Mouse (Mus musculus): ENCODE data around the gene Mcur1.

DNA sequence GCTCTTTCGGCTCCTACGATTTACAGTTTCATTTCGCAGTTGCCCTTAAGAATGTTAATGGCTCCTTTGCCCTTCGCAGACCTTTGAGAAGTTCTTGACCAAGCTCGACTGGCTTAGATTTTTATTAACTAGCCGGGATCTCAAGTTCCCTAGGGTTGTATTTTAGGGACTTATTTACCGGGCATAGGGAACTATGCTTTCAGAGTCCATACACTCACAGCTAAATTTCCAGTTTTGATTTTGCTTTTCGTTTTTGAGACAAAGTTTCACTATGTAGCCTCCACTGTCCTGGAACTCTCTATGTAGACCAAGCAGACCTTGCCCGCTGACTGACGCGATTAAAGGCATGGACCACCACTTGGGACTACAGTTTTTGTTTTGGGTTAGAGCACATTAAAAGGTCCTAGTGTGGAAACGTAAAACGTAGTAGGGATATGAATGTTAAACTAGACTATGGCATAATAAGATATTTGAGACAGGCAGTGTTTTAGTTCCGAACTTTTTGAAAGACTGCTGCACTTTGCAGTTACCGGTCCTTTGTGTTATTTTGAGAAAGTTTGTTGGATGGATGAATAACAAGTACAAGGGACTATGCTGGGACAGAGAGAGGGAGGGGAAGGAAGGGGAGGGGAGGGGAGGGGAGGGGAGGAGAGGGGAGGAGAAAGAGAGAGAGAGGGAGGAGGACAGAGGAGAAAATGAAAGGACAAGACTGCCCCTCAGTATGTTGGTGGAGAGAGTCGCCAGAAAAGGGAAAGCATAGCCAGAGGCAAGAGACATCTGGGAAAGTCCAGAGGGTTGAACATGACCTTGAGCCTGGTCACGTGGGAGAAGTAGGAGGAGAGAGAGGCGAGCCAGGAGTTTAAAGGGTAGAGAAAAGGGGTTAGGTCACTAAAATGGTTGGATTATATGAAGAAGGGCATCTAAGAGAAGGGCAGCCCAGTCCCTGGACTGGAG lies 744 bp upstream of the Mcur1 start:
- TF ChIP-seq CTCF (IDR thresholded peaks at IDR 0.05; ENCODE audit: insufficient read depth, low read depth, low read length) (no peak), POLR2A (IDR thresholded peaks at IDR 0.05; ENCODE audit: insufficient read depth, low read depth, low read length) (no peak)

Data from olfactory bulb, adult 2 months (tissue).